Mouse (Mus musculus) liver, embryonic 11.5 days (tissue): ENCODE measurements around the gene Cmip. TPM values are rescaled to one million over a fixed set of nuclear protein-coding genes. Genes with fewer than 3 reads are reported as not detected.

ENCODE experiments used
- ATAC-seq: fragments of 200-750 bp; cut with Nextera tagmentation; replicated peaks from 2 replicates; pipeline ENCODE4 v1.8.0; 2017; ENCODE audit warnings: moderate number of reproducible peaks, mild to moderate bottlenecking, moderate TSS enrichment, moderate library complexity; ENCODE audit not compliant: low FRiP score
- DNase-seq: peaks from one replicate; pipeline ENCODE4 v3.0.0-alpha.2; 2017; ENCODE audit warnings: low spot score
- H3K27ac ChIP-seq: fragments of 300-500 bp; sonication (generic); 2 replicates; pipeline ENCODE4 v1.5.1; 2014; ENCODE audit warnings: mild to moderate bottlenecking, low read depth, low read length, control low read depth
- H3K27me3 ChIP-seq: fragments of 300-500 bp; sonication (generic); replicated peaks from 2 replicates; pipeline ENCODE4 v1.6.1; 2014; ENCODE audit warnings: low read length, mixed read lengths; ENCODE audit not compliant: control insufficient read depth, insufficient read depth
- H3K36me3 ChIP-seq: fragments of 300-500 bp; sonication (generic); 2 replicates; pipeline ENCODE4 v1.6.1; 2014; ENCODE audit warnings: mild to moderate bottlenecking, low read length, moderate library complexity, mixed read lengths; ENCODE audit not compliant: control insufficient read depth, insufficient read depth
- H3K4me1 ChIP-seq: fragments of 300-500 bp; sonication (generic); replicated peaks from 2 replicates; pipeline ENCODE4 v1.6.1; 2014; ENCODE audit warnings: low read length, mixed read lengths; ENCODE audit not compliant: control insufficient read depth, insufficient read depth
- H3K4me2 ChIP-seq: fragments of 300-500 bp; sonication (generic); 2 replicates; pipeline ENCODE4 v1.6.1; 2014; ENCODE audit warnings: mild to moderate bottlenecking, control low read depth, moderate library complexity
- H3K4me3 ChIP-seq: fragments of 300-500 bp; sonication (generic); 2 replicates; pipeline ENCODE4 v1.5.1; 2014; ENCODE audit warnings: low read depth, low read length, control low read depth
- H3K9ac ChIP-seq: fragments of 300-500 bp; sonication (generic); 2 replicates; pipeline ENCODE4 v1.6.1; 2014; ENCODE audit warnings: low read depth, low read length, control low read depth
- H3K9me3 ChIP-seq: fragments of 300-500 bp; sonication (generic); 2 replicates; pipeline ENCODE4 v1.6.1; 2016; ENCODE audit warnings: low read length, inconsistent platforms, mixed read lengths; ENCODE audit not compliant: control insufficient read depth
- WGBS: fragments of 180-500 bp; shearing (Covaris S2); extraction: QIAGEN DNeasy Blood & Tissue Kit; methylation state at CpG from one replicate; pipeline ENCODE4 v1.1.7; 2014; 5-methylcytosine and 5-hydroxymethylcytosine counted together
- polyA plus RNA-seq: library from polyadenylated mRNA; unstranded; fragments of >200 nt; fragmentation: Nextera tagmentation; extraction: Ambion mirVana; gene quantifications from 2 replicates; pipeline ENCODE4 v1.2.1, GENCODE M21; 2014

Cmip gene
- polyA plus RNA-seq, 1 experiment from 2014 or later: 17.1 TPM

- Histone ChIP-seq H3K4me1 (no peaks in the 10 kb centered on the region), H3K27me3 (no peaks in the 10 kb centered on the region), H3K4me3 (no peak overlapping the region), H3K36me3 (no peaks in the 10 kb centered on the region), H3K4me2 (no peak overlapping the region), H3K27ac (no peak overlapping the region), H3K9ac (no peak overlapping the region), H3K9me3 (no peaks in the 10 kb centered on the region)
- WGBS: 79% methylated on average over 8 of the region's 8 CpGs
- ATAC-seq (no peak), DNase-seq (no peak)
Measured at GRCm38 (mm10) chr8:117484731-117485130, 227.9 kb downstream of the Cmip start.

GRCm38 (mm10) chr8:117485316-117485715 lies 228.5 kb downstream of the Cmip start:
- ATAC-seq (no peak), DNase-seq (no peak)
- Histone ChIP-seq H3K4me1 (no peaks in the 10 kb centered on the region), H3K9ac (no peak overlapping the region), H3K27ac (no peak overlapping the region), H3K36me3 (no peaks in the 10 kb centered on the region), H3K27me3 (no peaks in the 10 kb centered on the region), H3K4me3 (no peak overlapping the region), H3K4me2 (no peak overlapping the region), H3K9me3 (no peaks in the 10 kb centered on the region)
- 72% methylated on average over 1 of the region's 1 CpGs for WGBS

- H3K9me3 ChIP-seq: no peaks in the 10 kb centered on the region
- WGBS: 74% methylated on average over 10 of the region's 10 CpGs
- no peaks in the 10 kb centered on the region for H3K36me3 ChIP-seq
- no peak overlapping the region for H3K27ac ChIP-seq
- H3K4me3 ChIP-seq: no peak overlapping the region
- no peak for ATAC-seq
- H3K27me3 ChIP-seq: no peaks in the 10 kb centered on the region; the same call in 1 of the 2 replicates
- DNase-seq: no peak
- no peak overlapping the region for H3K4me2 ChIP-seq
- no peak overlapping the region for H3K9ac ChIP-seq
- H3K4me1 ChIP-seq: no peaks in the 10 kb centered on the region
Measured at GRCm38 (mm10) chr8:117488246-117489005, 231.6 kb downstream of the Cmip start.

GRCm38 (mm10) chr8:117493543-117493942 lies 236.7 kb downstream of the Cmip start:
- H3K4me1 ChIP-seq: no peaks in the 10 kb centered on the region; the same call in 1 of the 2 replicates
- no peaks in the 10 kb centered on the region for H3K36me3 ChIP-seq
- no peak overlapping the region for H3K27ac ChIP-seq
- WGBS: 40% methylated on average over 9 of the region's 9 CpGs
- H3K27me3 ChIP-seq: peaks cover 9% of the 10 kb centered on the region
- no peaks in the 10 kb centered on the region for H3K9me3 ChIP-seq
- no peak overlapping the region for H3K4me3 ChIP-seq
- no peak overlapping the region for H3K9ac ChIP-seq
- ATAC-seq (no peak), DNase-seq (no peak)
- H3K4me2 ChIP-seq: no peak overlapping the region

GRCm38 (mm10) chr8:117494874-117495273 lies 238.0 kb downstream of the Cmip start:
- H3K9me3 ChIP-seq: no peaks in the 10 kb centered on the region
- peaks cover 18% of the 10 kb centered on the region for H3K27me3 ChIP-seq
- ATAC-seq: no peak

GRCm38 (mm10) chr8:117498179-117498914 lies 241.5 kb downstream of the Cmip start, which contains the start of gene Plcg2:
TSS of gene Plcg2 (plus strand) at chr8:117498291.
- under 1% methylated on average over 62 of the region's 62 CpGs for WGBS
- peaks cover 18% of the 10 kb centered on the region for H3K27me3 ChIP-seq
- H3K27ac ChIP-seq: peak within 1 kb of the TSS; percentile 25; the same call in 1 of the 2 replicates
- peak within 1 kb of the TSS; percentile 74 for H3K4me3 ChIP-seq
- peak within 1 kb of the TSS; percentile 100 for H3K4me2 ChIP-seq
- DNase-seq (peak; percentile 51), ATAC-seq (peak; percentile 74)
- peak within 1 kb of the TSS; percentile 71 for H3K9ac ChIP-seq
- no peaks in the 10 kb centered on the region for H3K9me3 ChIP-seq
- H3K36me3 ChIP-seq: no peaks in the 10 kb centered on the region
- H3K4me1 ChIP-seq: peaks cover 6% of the 10 kb centered on the region

More at GRCm38 (mm10) chr8:117494874-117495273, 238.0 kb downstream of the Cmip start:
- peaks cover 6% of the 10 kb centered on the region for H3K4me1 ChIP-seq
- H3K27ac ChIP-seq: no peak overlapping the region
- 69% methylated on average over 2 of the region's 2 CpGs for WGBS
- DNase-seq: no peak
- no peak overlapping the region for H3K9ac ChIP-seq
- no peak overlapping the region for H3K4me3 ChIP-seq
- H3K36me3 ChIP-seq: no peaks in the 10 kb centered on the region
- H3K4me2 ChIP-seq: no peak overlapping the region

- H3K9ac ChIP-seq: peak overlapping the region; percentile 71
- peak overlapping the region; percentile 100 for H3K4me2 ChIP-seq
- no peaks in the 10 kb centered on the region for H3K36me3 ChIP-seq
- WGBS: 12% methylated on average over 20 of the region's 20 CpGs
- ATAC-seq: no peak
- H3K27me3 ChIP-seq: peaks cover 18% of the 10 kb centered on the region
- no peaks in the 10 kb centered on the region for H3K9me3 ChIP-seq
- peaks cover 6% of the 10 kb centered on the region for H3K4me1 ChIP-seq
- no peak for DNase-seq
- H3K27ac ChIP-seq: no peak overlapping the region
- peak overlapping the region; percentile 74 for H3K4me3 ChIP-seq
Measured at GRCm38 (mm10) chr8:117498915-117499540, 242.2 kb downstream of the Cmip start.

GRCm38 (mm10) chr8:117500232-117500823 lies 243.5 kb downstream of the Cmip start:
- ATAC-seq: no peak

More at GRCm38 (mm10) chr8:117500232-117500823, 243.5 kb downstream of the Cmip start:
- peaks cover 15% of the 10 kb centered on the region for H3K27me3 ChIP-seq
- H3K27ac ChIP-seq: no peak overlapping the region; the same call in 1 of the 2 replicates
- no peak overlapping the region for H3K9ac ChIP-seq
- H3K9me3 ChIP-seq: no peaks in the 10 kb centered on the region
- WGBS: 68% methylated on average over 5 of the region's 5 CpGs
- no peak for DNase-seq
- peaks cover 6% of the 10 kb centered on the region for H3K4me1 ChIP-seq
- no peak overlapping the region for H3K4me3 ChIP-seq
- H3K4me2 ChIP-seq: peak overlapping the region; percentile 14; the same call in 1 of the 2 replicates
- no peaks in the 10 kb centered on the region for H3K36me3 ChIP-seq
